Comparison of ENCODE assay signal across 8 mouse cellular contexts in genomic region chr10:56468993-56469712, GRCm38 (mm10).
DNase-seq lines count a peak whose midpoint lies in the region; ATAC-seq and TF ChIP-seq lines count a peak whose summit lies in the region.

No protein-coding gene starts in this region.

- H3K9me3 ChIP-seq in intestine, postnatal 0 days (ENCODE audit: control insufficient read depth) = no peaks in the 10 kb centered on the region

- H3K4me3 ChIP-seq in intestine, postnatal 0 days (ENCODE audit: low read depth, low read length) = peak overlapping the region; percentile 12

- H3K9ac ChIP-seq in intestine, postnatal 0 days (ENCODE audit: low read depth, low read length) = no peak overlapping the region

- no peak overlapping the region for H3K27ac ChIP-seq in intestine, postnatal 0 days (ENCODE audit: low read depth, low read length)

- H3K36me3 ChIP-seq in intestine, postnatal 0 days (ENCODE audit: control insufficient read depth, insufficient read depth) = no peaks in the 10 kb centered on the region

- WGBS in intestine, postnatal 0 days = 32% methylated on average over 15 of the region's 15 CpGs

- no peak for TF ChIP-seq CTCF in intestine, postnatal 0 days (IDR thresholded peaks at IDR 0.05; ENCODE audit: low read depth)

- intact Hi-C loops in left cerebral cortex, postnatal 4 days (cut with DNase I) = no loop called here
- intact Hi-C loops in gastrocnemius, postnatal 36 days (cut with DNase I) = no loop called here

- no peaks in the 10 kb centered on the region for H3K27me3 ChIP-seq in intestine, postnatal 0 days (replicated peaks; ENCODE audit: control insufficient read depth, insufficient read depth, low read length)

- H3K4me2 ChIP-seq in intestine, postnatal 0 days (replicated peaks; ENCODE audit: low read depth) = peak overlapping the region; percentile 51

- no peaks in the 10 kb centered on the region for H3K4me1 ChIP-seq in intestine, postnatal 0 days (replicated peaks; ENCODE audit: control insufficient read depth, insufficient read depth, low read length)

- peak; percentile 2 to 11 for DNase-seq in left cerebral cortex, adult 18-20 months (ENCODE audit: low spot score in 2 of 2)
- no peak for DNase-seq in left cerebral cortex, postnatal 4 days
- DNase-seq in adrenal gland, postnatal 10 days = peak; percentile 53
- DNase-seq in gastrocnemius, postnatal 36 days = peak; percentile 21 to 28
- peak; percentile 65 for DNase-seq in mesoderm, embryonic 11.5 days (ENCODE audit: low read depth, low spot score)
- no peak for DNase-seq in layer of hippocampus, postnatal 14 days (ENCODE audit: low spot score in 2 of 2)
- no peak for DNase-seq in natural killer cell, adult 2 months (ENCODE audit: low spot score in 2 of 2)

- no peak for ATAC-seq in intestine, postnatal 0 days

Comparison
In these comparisons a context has a peak if more than half of its experiments do, and no peak if none do; other contexts are left out.
1. DNase-seq: peak in left cerebral cortex, adult 18-20 months (2 of 2), adrenal gland, postnatal 10 days (single experiment), gastrocnemius, postnatal 36 days (2 of 2) and mesoderm, embryonic 11.5 days (single experiment); none in left cerebral cortex, postnatal 4 days (single experiment), layer of hippocampus, postnatal 14 days (0 of 2) and natural killer cell, adult 2 months (0 of 2).